Mouse (Mus musculus) cerebellum, adult 2 months (tissue): ENCODE measurements around the gene Hsd17b7. TPM values are rescaled to one million over a fixed set of nuclear protein-coding genes. Genes with fewer than 3 reads are reported as not detected.

Experiments
- DNase-seq, 2 experiments: peaks; one replicate each; pipeline ENCODE4 v3.0.0; 2021
- H3K27ac ChIP-seq: fragments of 200-500 bp; 2 replicates; pipeline ENCODE4 v1.5.1; 2012; ENCODE audit warnings: low read length, control low read depth, inconsistent platforms; ENCODE audit not compliant: insufficient read depth
- H3K27me3 ChIP-seq: fragments of 200-500 bp; 2 replicates; pipeline ENCODE4 v1.6.1; 2012; ENCODE audit warnings: inconsistent platforms, mild to moderate bottlenecking, low read length, moderate library complexity; ENCODE audit not compliant: control insufficient read depth, insufficient read depth
- H3K4me1 ChIP-seq: fragments of 200-500 bp; 2 replicates; pipeline ENCODE4 v1.6.1; 2011; ENCODE audit warnings: low read length; ENCODE audit not compliant: control insufficient read depth, insufficient read depth
- H3K4me3 ChIP-seq: fragments of 200-500 bp; replicated peaks from 2 replicates; pipeline ENCODE3; 2011; ENCODE audit warnings: mild to moderate bottlenecking, low read depth, low read length, control low read depth; ENCODE audit not compliant: insufficient read depth
- CTCF ChIP-seq: fragments of 200-500 bp; IDR thresholded peaks from 2 replicates; pipeline ENCODE4 v1.5.1; 2011; ENCODE audit warnings: low read depth, mild to moderate bottlenecking, control low read depth, low read length, moderate library complexity, borderline replicate concordance; ENCODE audit not compliant: insufficient read depth
- POLR2A ChIP-seq: fragments of 200-500 bp; IDR thresholded peaks from 2 replicates; pipeline ENCODE4 v1.6.1; 2011; ENCODE audit warnings: low read length, control low read depth, borderline replicate concordance; ENCODE audit not compliant: insufficient read depth
- WGBS: fragments of 180-500 bp; shearing (Covaris S2); methylation state at CpG from one replicate; pipeline ENCODE4 v1.1.7; 2018; 5-methylcytosine and 5-hydroxymethylcytosine counted together
- polyA plus RNA-seq: library from polyadenylated mRNA; depleted of rRNA; stranded (reverse); fragments of >200 nt; gene quantifications from 2 replicates; pipeline ENCODE4 v1.2.3, GENCODE M21; 2012

The Hsd17b7 gene
- polyA plus RNA-seq, 1 experiment, result 14.4 TPM

DNA sequence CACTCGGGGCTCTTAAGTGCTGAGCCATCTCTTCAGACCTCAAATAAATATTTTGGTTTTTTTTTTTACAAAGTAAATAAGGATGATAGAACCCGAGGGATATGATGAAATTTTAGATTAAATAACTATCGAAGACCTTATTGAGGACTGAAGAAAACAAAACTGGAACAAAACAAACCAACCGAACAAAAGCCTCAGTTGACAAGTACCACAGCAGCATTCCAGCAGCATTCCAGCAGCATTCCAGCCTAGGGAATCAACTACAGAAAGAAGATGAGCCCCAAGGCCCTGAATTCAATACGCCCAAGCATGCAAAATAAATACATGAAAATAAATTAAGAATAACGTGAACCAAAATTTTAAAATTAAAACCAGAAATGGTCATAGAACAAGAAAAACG lies 19.1 kb downstream of the Hsd17b7 start:
- WGBS, result 90% methylated on average over 7 of the region's 7 CpGs
- no peak for DNase-seq
- H3K27ac ChIP-seq, result no peak overlapping the region
- H3K4me3 ChIP-seq, result no peak overlapping the region
- TF ChIP-seq POLR2A (no peak), CTCF (no peak)
- H3K4me1 ChIP-seq, result no peaks in the 10 kb centered on the region; the same call in 1 of the 2 replicates
- H3K27me3 ChIP-seq, result no peaks in the 10 kb centered on the region

DNA sequence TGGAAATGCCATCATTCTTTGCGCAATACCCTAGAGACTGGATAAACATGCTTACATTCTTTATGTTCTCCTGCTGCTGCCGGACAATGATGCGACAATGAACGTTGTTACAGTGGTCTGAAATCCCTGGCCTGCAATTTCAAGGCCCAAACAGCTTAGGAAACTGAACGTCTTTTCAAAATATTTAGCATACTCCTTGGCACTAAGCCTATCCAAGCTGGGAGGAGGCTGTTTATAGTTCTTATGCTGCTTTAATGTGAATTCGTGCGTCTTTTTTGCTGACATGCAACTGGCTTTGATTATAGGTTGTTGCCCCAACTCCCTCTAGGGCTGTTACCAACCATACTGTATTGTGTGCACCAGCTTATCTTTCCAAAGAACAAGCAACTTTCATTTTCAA lies 20.2 kb downstream of the Hsd17b7 start:
- TF ChIP-seq CTCF (no peak), POLR2A (no peak)
- no peak for DNase-seq
- no peaks in the 10 kb centered on the region for H3K27me3 ChIP-seq
- 81% methylated on average over 7 of the region's 7 CpGs for WGBS
- H3K27ac ChIP-seq, result no peak overlapping the region
- H3K4me3 ChIP-seq, result no peak overlapping the region
- no peaks in the 10 kb centered on the region; the same call in 1 of the 2 replicates for H3K4me1 ChIP-seq

GRCm38 (mm10) chr1:169948280-169948679 lies 20.8 kb downstream of the Hsd17b7 start:
- TF ChIP-seq CTCF (no peak), POLR2A (no peak)
- H3K27ac ChIP-seq, result no peak overlapping the region
- 83% methylated on average over 7 of the region's 7 CpGs for WGBS

GRCm38 (mm10) chr1:169947654-169948053 lies 21.4 kb downstream of the Hsd17b7 start:
- no peaks in the 10 kb centered on the region for H3K27me3 ChIP-seq
- H3K4me1 ChIP-seq, result no peaks in the 10 kb centered on the region; the same call in 1 of the 2 replicates
- H3K4me3 ChIP-seq, result no peak overlapping the region
- no peak overlapping the region for H3K27ac ChIP-seq
- 83% methylated on average over 6 of the region's 6 CpGs for WGBS
- no peak for DNase-seq
- no peak for TF ChIP-seq CTCF
- no peak for TF ChIP-seq POLR2A

More at GRCm38 (mm10) chr1:169948280-169948679, 20.8 kb downstream of the Hsd17b7 start:
- H3K27me3 ChIP-seq, result no peaks in the 10 kb centered on the region
- H3K4me3 ChIP-seq, result no peak overlapping the region
- H3K4me1 ChIP-seq, result no peaks in the 10 kb centered on the region; the same call in 1 of the 2 replicates
- DNase-seq, result no peak

DNA sequence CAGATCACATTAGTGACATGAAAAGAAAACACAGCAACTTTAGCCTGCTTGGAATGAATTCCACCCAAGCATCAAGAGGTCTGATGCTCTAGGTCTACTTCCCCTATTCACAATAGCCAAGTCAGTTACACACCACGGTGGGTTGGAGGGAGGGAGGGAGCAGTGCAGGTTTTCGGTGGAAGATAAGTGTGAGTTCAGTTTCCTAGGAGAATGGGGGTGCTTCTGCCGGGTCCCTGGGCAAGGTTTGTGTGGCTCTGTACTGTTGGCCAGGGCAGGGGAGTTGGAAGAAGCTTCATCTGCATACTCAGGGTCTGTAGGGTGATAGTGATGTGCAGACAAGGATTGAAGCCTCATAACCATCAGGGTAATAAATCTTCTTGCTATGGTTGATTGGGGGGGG lies 23.0 kb downstream of the Hsd17b7 start:
- Histone ChIP-seq H3K4me1 (no peaks in the 10 kb centered on the region), H3K27me3 (no peaks in the 10 kb centered on the region), H3K27ac (no peak overlapping the region), H3K4me3 (no peak overlapping the region)
- no peak for DNase-seq
- WGBS, result 79% methylated on average over 3 of the region's 3 CpGs
- TF ChIP-seq POLR2A, result no peak
- TF ChIP-seq CTCF, result no peak

GRCm38 (mm10) chr1:169939345-169939744 lies 29.7 kb downstream of the Hsd17b7 start:
- Histone ChIP-seq H3K4me1 (no peaks in the 10 kb centered on the region), H3K27ac (no peak overlapping the region), H3K4me3 (no peak overlapping the region), H3K27me3 (no peaks in the 10 kb centered on the region)
- WGBS, result 8% methylated on average over 2 of the region's 2 CpGs
- peak; percentile 46; the same call in 1 of the 2 replicates for TF ChIP-seq CTCF
- no peak for TF ChIP-seq POLR2A
- DNase-seq, result peak in 1 of 2 experiments; percentile 23

DNA sequence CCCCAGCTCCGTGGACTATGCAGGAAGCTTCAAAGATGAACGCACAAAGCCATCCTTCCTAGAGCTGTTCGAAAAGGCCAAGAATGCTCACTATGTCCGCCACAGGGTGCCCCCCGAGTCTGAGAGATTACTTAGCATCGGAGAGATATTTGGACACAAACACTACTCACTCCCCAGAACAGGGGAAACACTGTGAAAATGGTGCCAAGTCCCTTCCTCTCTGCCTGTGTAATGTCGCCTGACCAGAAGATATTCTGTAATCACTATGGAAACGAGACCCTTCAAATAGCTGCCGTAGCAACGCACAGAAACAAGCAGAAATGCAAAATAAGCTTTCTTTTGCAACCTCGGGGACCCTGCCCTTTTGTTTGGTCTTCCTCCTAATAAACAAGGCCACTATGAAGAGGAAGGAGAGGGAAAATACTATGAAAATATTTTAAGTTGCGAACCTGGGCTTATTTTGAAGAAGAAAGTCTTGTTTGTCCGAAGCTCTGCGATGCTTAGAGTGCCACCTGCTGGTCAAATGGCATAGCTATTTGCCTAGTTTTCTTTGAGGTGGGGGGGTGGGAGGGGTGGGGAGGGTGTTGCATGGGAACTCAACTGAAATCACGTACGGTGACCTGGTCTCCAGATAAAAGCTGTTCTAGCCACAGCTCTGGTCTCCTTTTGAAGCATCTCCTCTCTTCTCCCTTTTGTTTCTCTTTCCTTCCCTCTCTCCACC lies 34.9 kb downstream of the Hsd17b7 start:
- no peaks in the 10 kb centered on the region for H3K4me1 ChIP-seq
- H3K27me3 ChIP-seq, result no peaks in the 10 kb centered on the region
- peak; percentile 59 to 64 for DNase-seq
- TF ChIP-seq POLR2A (no peak), CTCF (peak; percentile 45; the same call in 1 of the 2 replicates)
- H3K27ac ChIP-seq, result no peak overlapping the region
- 3% methylated on average over 16 of the region's 16 CpGs for WGBS
- H3K4me3 ChIP-seq, result peak overlapping the region; percentile 62
